Mouse (Mus musculus) spleen, adult 2 months (tissue): ENCODE measurements around the gene Fancb. TPM values are rescaled to one million over a fixed set of nuclear protein-coding genes. Genes with fewer than 3 reads are reported as not detected.

ENCODE experiments used
- DNase-seq, 2 experiments: peaks; one replicate each; pipeline versions ENCODE4 v3.0.0 to v3.0.0-alpha.2; 2012 to 2021; ENCODE audit warnings: low spot score in 2 of 2, low read depth in 1 of 2
- H3K27ac ChIP-seq: fragments of 200-500 bp; 2 replicates; pipeline ENCODE4 v1.5.1; 2012; ENCODE audit warnings: low read length, inconsistent platforms; ENCODE audit not compliant: insufficient read depth
- H3K27me3 ChIP-seq: fragments of 200-500 bp; 2 replicates; pipeline ENCODE4 v1.6.1; 2012; ENCODE audit warnings: mild to moderate bottlenecking, moderate library complexity, low read length, inconsistent platforms; ENCODE audit not compliant: control insufficient read depth, insufficient read depth
- H3K36me3 ChIP-seq: fragments of 200-500 bp; 2 replicates; pipeline ENCODE4 v1.6.1; 2012; ENCODE audit warnings: mild to moderate bottlenecking, low read length, inconsistent platforms; ENCODE audit not compliant: control insufficient read depth, insufficient read depth
- H3K4me1 ChIP-seq: fragments of 200-500 bp; 2 replicates; pipeline ENCODE4 v1.6.1; 2011; ENCODE audit warnings: inconsistent platforms; ENCODE audit not compliant: control insufficient read depth, insufficient read depth, insufficient read length
- H3K4me3 ChIP-seq: fragments of 200-500 bp; 2 replicates; pipeline ENCODE4 v1.5.1; 2011; ENCODE audit warnings: mild to moderate bottlenecking, inconsistent platforms; ENCODE audit not compliant: insufficient read depth, insufficient read length; ENCODE audit errors: extremely low read depth
- CTCF ChIP-seq: fragments of 200-500 bp; IDR thresholded peaks from 2 replicates; pipeline ENCODE4 v1.5.1; 2011; ENCODE audit warnings: mild to moderate bottlenecking, inconsistent platforms; ENCODE audit not compliant: insufficient read depth, insufficient read length, insufficient replicate concordance; ENCODE audit errors: extremely low read depth
- POLR2A ChIP-seq: fragments of 200-500 bp; IDR thresholded peaks from 2 replicates; pipeline ENCODE4 v1.6.1; 2011; ENCODE audit warnings: low read depth, low read length, inconsistent platforms
- WGBS: fragments of 180-500 bp; shearing (Covaris S2); methylation state at CpG from one replicate; pipeline ENCODE4 v1.1.7; 2018; 5-methylcytosine and 5-hydroxymethylcytosine counted together
- polyA plus RNA-seq: library from polyadenylated mRNA; depleted of rRNA; stranded (reverse); fragments of >200 nt; gene quantifications from 2 replicates; pipeline ENCODE4 v1.2.3, GENCODE M21; 2012; rRNA removed

The Fancb gene
- polyA plus RNA-seq, 1 experiment = 0.46 TPM

GRCm38 (mm10) chrX:165003141-165003540, 22.7 kb downstream of the Fancb start:
- Histone ChIP-seq H3K36me3 (no peaks in the 10 kb centered on the region), H3K4me3 (no peak overlapping the region), H3K4me1 (no peaks in the 10 kb centered on the region), H3K27ac (no peak overlapping the region), H3K27me3 (no peaks in the 10 kb centered on the region)
- TF ChIP-seq CTCF (no peak), POLR2A (no peak)
- 60% methylated on average over 4 of the region's 4 CpGs for WGBS
- no peak for DNase-seq

- TF ChIP-seq CTCF (no peak), POLR2A (no peak)
- H3K4me1 ChIP-seq = no peaks in the 10 kb centered on the region
- no peaks in the 10 kb centered on the region for H3K36me3 ChIP-seq
- no peak for DNase-seq
- no peaks in the 10 kb centered on the region for H3K27me3 ChIP-seq
- no peak within 1 kb of the TSS for H3K4me3 ChIP-seq
- no peak within 1 kb of the TSS for H3K27ac ChIP-seq
These were observed 24.5 kb downstream of the Fancb start, which contains the start of gene Gm17604 for GRCm38 (mm10) chrX:165004779-165005324. Gene Gm17604, minus strand, starts transcription at chrX:165004829.

Other genes with a start within 250 kb of the Fancb start
- 1.4 and 2.0 TPM in 2 replicates for gene Mospd2, start 217 bp upstream of the Fancb start, polyA plus RNA-seq
- not detected in 2 replicates for gene Gm17604, start 24.2 kb downstream of the Fancb start, polyA plus RNA-seq